Mouse (Mus musculus) liver (tissue): ENCODE results near the gene Camk2d.

ENCODE experiments used
- DNase-seq: peaks from one replicate; pipeline ENCODE4 v3.0.0-alpha.2; 2020; ENCODE audit warnings: mixed read lengths

Camk2d gene

GRCm38 (mm10) chr3:126760608-126761007 is 164.5 kb downstream of the Camk2d start:
- no peak for DNase-seq

GRCm38 (mm10) chr3:126764745-126765144 is 168.6 kb downstream of the Camk2d start:
- DNase-seq, result no peak

- no peak for DNase-seq
These were observed 174.0 kb downstream of the Camk2d start for GRCm38 (mm10) chr3:126770056-126770455.

GRCm38 (mm10) chr3:126771032-126771431 is 174.9 kb downstream of the Camk2d start:
- DNase-seq, result no peak

- peak; percentile 67 for DNase-seq
These were observed 175.4 kb downstream of the Camk2d start for GRCm38 (mm10) chr3:126771541-126771940.

GRCm38 (mm10) chr3:126776001-126776400 is 179.9 kb downstream of the Camk2d start:
- DNase-seq, result no peak

- DNase-seq, result no peak
These were observed 181.0 kb downstream of the Camk2d start for GRCm38 (mm10) chr3:126777101-126777500.

- no peak for DNase-seq
These were observed 181.8 kb downstream of the Camk2d start for GRCm38 (mm10) chr3:126777879-126778278.

GRCm38 (mm10) chr3:126780014-126780615 is 184.0 kb downstream of the Camk2d start:
- no peak for DNase-seq

- no peak for DNase-seq
These were observed 197.2 kb downstream of the Camk2d start for GRCm38 (mm10) chr3:126793035-126793964.

GRCm38 (mm10) chr3:126795904-126796303 is 199.8 kb downstream of the Camk2d start:
- DNase-seq, result no peak

- DNase-seq, result no peak
These were observed 200.9 kb downstream of the Camk2d start for GRCm38 (mm10) chr3:126797025-126797424.

- DNase-seq, result no peak
These were observed 201.7 kb downstream of the Camk2d start for GRCm38 (mm10) chr3:126797810-126798209.

GRCm38 (mm10) chr3:126802988-126803387 is 206.9 kb downstream of the Camk2d start:
- no peak for DNase-seq

GRCm38 (mm10) chr3:126804968-126805367 is 208.9 kb downstream of the Camk2d start:
- DNase-seq, result no peak

GRCm38 (mm10) chr3:126806145-126806544 is 210.0 kb downstream of the Camk2d start:
- no peak for DNase-seq

- DNase-seq, result no peak
These were observed 213.8 kb downstream of the Camk2d start for GRCm38 (mm10) chr3:126809915-126810314.

GRCm38 (mm10) chr3:126810372-126811090 is 214.4 kb downstream of the Camk2d start:
- no peak for DNase-seq

GRCm38 (mm10) chr3:126811646-126812045 is 215.5 kb downstream of the Camk2d start:
- no peak for DNase-seq

- DNase-seq, result no peak
These were observed 226.3 kb downstream of the Camk2d start for GRCm38 (mm10) chr3:126822374-126822773.

- DNase-seq, result no peak
These were observed 228.8 kb downstream of the Camk2d start for GRCm38 (mm10) chr3:126824930-126825329.

GRCm38 (mm10) chr3:126826172-126826571 is 230.1 kb downstream of the Camk2d start:
- DNase-seq, result no peak

- no peak for DNase-seq
These were observed 231.8 kb downstream of the Camk2d start for GRCm38 (mm10) chr3:126827900-126828299.
